Mouse (Mus musculus): ENCODE measurements around the gene Srcin1.

DNA sequence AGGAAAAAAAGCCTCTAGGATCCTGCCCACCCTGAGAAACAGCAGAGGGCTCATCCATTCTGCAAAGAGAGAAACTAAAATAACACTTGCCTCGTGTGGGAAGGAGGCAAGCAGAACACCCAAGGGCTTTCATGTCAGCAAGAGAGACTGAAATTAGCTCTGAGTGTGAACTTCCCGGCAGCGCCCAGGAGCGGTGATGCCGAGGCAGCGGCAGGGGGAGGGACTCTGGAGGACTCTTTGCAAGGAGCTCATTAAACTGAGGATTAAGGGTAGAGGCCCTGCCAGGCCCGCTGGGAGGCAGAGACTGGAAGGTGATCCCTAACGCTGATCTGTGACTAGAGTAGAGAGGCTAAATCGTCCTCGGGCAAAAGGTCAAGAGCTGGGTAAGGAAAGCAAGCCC is 13.2 kb upstream of the Srcin1 start:
- TF ChIP-seq CTCF (IDR thresholded peaks at IDR 0.05; ENCODE audit: control insufficient read depth, insufficient read depth, insufficient replicate concordance, low read depth, low read length) (no peak), POLR2A (IDR thresholded peaks at IDR 0.05; ENCODE audit: control insufficient read depth, low read depth, low read length) (no peak)

Measured in testis, adult 2 months (tissue).